Comparison of ENCODE assay signal across 8 mouse cellular contexts in the genomic region with DNA sequence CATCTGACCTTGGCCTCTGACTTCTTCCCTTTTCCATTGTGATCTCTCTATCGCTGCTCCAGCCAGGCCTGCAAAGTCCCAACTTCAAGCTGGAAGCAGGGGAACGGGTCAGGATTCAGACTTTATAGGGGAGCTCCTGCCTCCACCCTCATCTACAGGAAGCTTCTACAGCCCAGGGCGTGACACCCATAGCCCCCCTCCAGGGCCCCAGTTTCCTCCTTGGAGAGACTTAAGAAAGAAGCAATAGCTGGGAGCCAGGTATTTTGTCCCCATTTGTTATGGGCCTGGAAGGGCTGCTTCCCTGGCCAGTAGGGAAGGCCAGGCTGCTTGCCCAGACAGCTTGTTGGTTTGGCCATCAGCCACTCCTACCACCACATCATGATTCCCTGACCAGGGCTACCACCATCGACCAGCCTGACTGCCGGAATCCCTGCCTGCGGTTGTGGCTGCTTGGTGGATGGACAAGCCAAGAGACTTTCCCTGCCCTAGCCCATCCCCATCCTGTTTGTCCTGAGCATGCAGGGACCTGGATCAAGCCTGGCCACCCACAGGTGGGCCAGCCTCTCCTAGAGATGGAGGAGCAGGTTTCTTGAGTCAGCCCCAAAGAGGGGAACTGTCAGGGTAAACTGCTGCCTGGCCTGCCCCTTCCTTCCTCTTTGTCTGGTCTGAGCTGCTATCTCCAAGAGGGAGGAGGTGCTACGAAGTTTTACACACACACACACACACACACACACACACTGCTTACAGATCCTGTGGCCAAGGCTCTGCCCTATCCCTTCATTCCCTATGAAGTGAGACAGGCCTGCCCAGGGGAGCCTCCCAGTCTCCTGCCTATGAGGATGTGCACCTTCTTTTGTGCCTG. TPM values are rescaled to one million over a fixed set of nuclear protein-coding genes. Genes with fewer than 3 reads are reported as not detected.
DNase-seq lines count a peak whose midpoint lies in the region; ATAC-seq lines count a peak whose summit lies in the region.

No protein-coding gene starts in this region.

- H3K36me3 ChIP-seq in kidney, embryonic 15.5 days: peaks cover 17% of the 10 kb centered on the region
- peaks cover 17% of the 10 kb centered on the region for H3K36me3 ChIP-seq in embryonic facial prominence, embryonic 13.5 days
- H3K36me3 ChIP-seq in midbrain, embryonic 11.5 days (ENCODE audit: control insufficient read depth, insufficient read depth, low read length): no peaks in the 10 kb centered on the region

- peak overlapping the region; percentile 68; the same call in 1 of the 2 replicates for H3K9ac ChIP-seq in kidney, embryonic 15.5 days
- H3K9ac ChIP-seq in embryonic facial prominence, embryonic 13.5 days: peak overlapping the region; percentile 77
- H3K9ac ChIP-seq in midbrain, embryonic 11.5 days (ENCODE audit: low read length): no peak overlapping the region; the same call in 1 of the 2 replicates

- 59% methylated on average over 7 of the region's 7 CpGs for whole genome bisulfite sequencing in kidney, embryonic 15.5 days
- WGBS in embryonic facial prominence, embryonic 13.5 days: 74% methylated on average over 7 of the region's 7 CpGs
- WGBS in midbrain, embryonic 11.5 days: 73% methylated on average over 7 of the region's 7 CpGs

- peak overlapping the region; percentile 61 for H3K4me3 ChIP-seq in kidney, embryonic 15.5 days (replicated peaks)
- peak overlapping the region; percentile 64 for H3K4me3 ChIP-seq in embryonic facial prominence, embryonic 13.5 days
- H3K4me3 ChIP-seq in midbrain, embryonic 11.5 days (ENCODE audit: low read depth, low read length): no peak overlapping the region

- peak overlapping the region; percentile 66 for H3K4me2 ChIP-seq in kidney, embryonic 15.5 days
- H3K4me2 ChIP-seq in embryonic facial prominence, embryonic 13.5 days: peak overlapping the region; percentile 65
- H3K4me2 ChIP-seq in midbrain, embryonic 11.5 days: peak overlapping the region; percentile 60

- no peak for ATAC-seq in kidney, embryonic 15.5 days (replicated peaks; ENCODE audit: low FRiP score)
- no peak for ATAC-seq in embryonic facial prominence, embryonic 13.5 days (ENCODE audit: insufficient number of reproducible peaks, insufficient read depth, low FRiP score, low TSS enrichment, low read depth)
- ATAC-seq in midbrain, embryonic 11.5 days (ENCODE audit: low FRiP score): no peak

- no peaks in the 10 kb centered on the region for H3K27me3 ChIP-seq in kidney, embryonic 15.5 days
- H3K27me3 ChIP-seq in embryonic facial prominence, embryonic 13.5 days: no peaks in the 10 kb centered on the region
- no peaks in the 10 kb centered on the region for H3K27me3 ChIP-seq in midbrain, embryonic 11.5 days (ENCODE audit: control insufficient read depth, insufficient read depth, low read length)

- H3K27ac ChIP-seq in kidney, embryonic 15.5 days: peak overlapping the region; percentile 65; the same call in 1 of the 2 replicates
- no peak overlapping the region for H3K27ac ChIP-seq in embryonic facial prominence, embryonic 13.5 days
- no peak overlapping the region for H3K27ac ChIP-seq in midbrain, embryonic 11.5 days (ENCODE audit: low read depth, low read length)

- peaks cover 52% of the 10 kb centered on the region for H3K4me1 ChIP-seq in kidney, embryonic 15.5 days
- H3K4me1 ChIP-seq in embryonic facial prominence, embryonic 13.5 days: peaks cover 37% of the 10 kb centered on the region
- peaks cover 15% of the 10 kb centered on the region for H3K4me1 ChIP-seq in midbrain, embryonic 11.5 days (ENCODE audit: control insufficient read depth, insufficient read depth, low read length)

- no peaks in the 10 kb centered on the region for H3K9me3 ChIP-seq in kidney, embryonic 15.5 days (replicated peaks)
- no peaks in the 10 kb centered on the region for H3K9me3 ChIP-seq in embryonic facial prominence, embryonic 13.5 days
- no peaks in the 10 kb centered on the region for H3K9me3 ChIP-seq in midbrain, embryonic 11.5 days (ENCODE audit: control insufficient read depth, low read length)

- DNase-seq in kidney, adult 11 months: no peak
- peak; percentile 66 for DNase-seq in MEL-GATA-1-ER (ENCODE audit: extremely low read depth, low read depth)
- peak; percentile 33 for DNase-seq in induced T-regulatory cell, adult 2 months (ENCODE audit: low read depth)
- DNase-seq in midbrain, embryonic 11.5 days (ENCODE audit: low spot score, missing footprints): no peak
- DNase-seq in embryo, embryonic 10.5 days (ENCODE audit: low spot score): no peak
- no peak for DNase-seq in left cerebral cortex, adult 18-20 months (ENCODE audit: low spot score in 2 of 2)

RNA-seq across cellular contexts. Expression of a gene that starts 1.3 kb away (rescaled TPM):
- polyA plus RNA-seq in kidney, embryonic 15.5 days (2015; fragmentation: Nextera tagmentation; extraction: Ambion mirVana): 67.0 and 73.4 TPM in 2 replicates
- polyA plus RNA-seq in embryonic facial prominence, embryonic 13.5 days (2015; fragmentation: Nextera tagmentation; extraction: Ambion mirVana): 60.5 and 65.9 TPM in 2 replicates
- 55.6 and 61.4 TPM in 2 replicates for polyA plus RNA-seq in midbrain, embryonic 11.5 days (2014; fragmentation: Nextera tagmentation; extraction: Ambion mirVana)
- total RNA-seq in left cerebral cortex, adult 18-20 months (2021): 10 to 100 TPM; 50.9 to 60.8 TPM

RNA-seq across cellular contexts. Expression of a gene that starts 4.7 kb away (rescaled TPM):
- 49.0 and 55.1 TPM in 2 replicates for polyA plus RNA-seq in kidney, embryonic 15.5 days (2015; fragmentation: Nextera tagmentation; extraction: Ambion mirVana)
- polyA plus RNA-seq in embryonic facial prominence, embryonic 13.5 days (2015; fragmentation: Nextera tagmentation; extraction: Ambion mirVana): 49.3 and 49.5 TPM in 2 replicates
- polyA plus RNA-seq in midbrain, embryonic 11.5 days (2014; fragmentation: Nextera tagmentation; extraction: Ambion mirVana): 23.6 and 26.9 TPM in 2 replicates
- total RNA-seq in left cerebral cortex, adult 18-20 months (2021): 10 to 100 TPM; 19.0 to 22.3 TPM

RNA-seq across cellular contexts. Expression of a gene that starts 18.2 kb away (rescaled TPM):
- 0.09 TPM in 1 of 2 replicates, not detected in the other for polyA plus RNA-seq in kidney, embryonic 15.5 days (2015; fragmentation: Nextera tagmentation; extraction: Ambion mirVana)
- polyA plus RNA-seq in embryonic facial prominence, embryonic 13.5 days (2015; fragmentation: Nextera tagmentation; extraction: Ambion mirVana): not detected in 2 replicates
- polyA plus RNA-seq in midbrain, embryonic 11.5 days (2014; fragmentation: Nextera tagmentation; extraction: Ambion mirVana): 0.15 TPM in 1 of 2 replicates, not detected in the other
- under 1 TPM; 0.91 to 0.95 TPM for total RNA-seq in left cerebral cortex, adult 18-20 months (2021)

RNA-seq across cellular contexts. Expression of a gene that starts 33.5 kb away (rescaled TPM):
- 21.9 and 28.3 TPM in 2 replicates for polyA plus RNA-seq in kidney, embryonic 15.5 days (2015; fragmentation: Nextera tagmentation; extraction: Ambion mirVana)
- polyA plus RNA-seq in embryonic facial prominence, embryonic 13.5 days (2015; fragmentation: Nextera tagmentation; extraction: Ambion mirVana): 28.4 and 30.3 TPM in 2 replicates
- 30.2 and 32.6 TPM in 2 replicates for polyA plus RNA-seq in midbrain, embryonic 11.5 days (2014; fragmentation: Nextera tagmentation; extraction: Ambion mirVana)
- 100 to 1,000 TPM; 128 to 136 TPM for total RNA-seq in left cerebral cortex, adult 18-20 months (2021)

RNA-seq across cellular contexts. Expression of a gene that starts 44.2 kb away (rescaled TPM):
- 104 and 121 TPM in 2 replicates for polyA plus RNA-seq in kidney, embryonic 15.5 days (2015; fragmentation: Nextera tagmentation; extraction: Ambion mirVana)
- polyA plus RNA-seq in embryonic facial prominence, embryonic 13.5 days (2015; fragmentation: Nextera tagmentation; extraction: Ambion mirVana): 97.7 and 108 TPM in 2 replicates
- 91.0 and 91.4 TPM in 2 replicates for polyA plus RNA-seq in midbrain, embryonic 11.5 days (2014; fragmentation: Nextera tagmentation; extraction: Ambion mirVana)
- 100 to 1,000 TPM; 135 to 137 TPM for total RNA-seq in left cerebral cortex, adult 18-20 months (2021)

Comparison
In these comparisons a context has a peak if more than half of its experiments do, and no peak if none do; other contexts are left out.
1. DNase-seq: peak in MEL-GATA-1-ER (single experiment) and induced T-regulatory cell, adult 2 months (single experiment); none in kidney, adult 11 months (single experiment), midbrain, embryonic 11.5 days (single experiment), embryo, embryonic 10.5 days (single experiment) and left cerebral cortex, adult 18-20 months (0 of 2).
2. Peak in every context shown above with its lines, with median percentiles within 50 percentile points of each other: H3K4me2 ChIP-seq.